Mouse (Mus musculus): Measurements from ENCODE around the gene Vmn1r90. TPM values are rescaled to one million over a fixed set of nuclear protein-coding genes. Genes with fewer than 3 reads are reported as not detected.
"Not testable (repeated sequence)": the region's sequence is repeated elsewhere in the genome, so short reads cannot be mapped to it uniquely, and the experiment has no call there.

The Vmn1r90 gene
- polyA plus RNA-seq (2015; fragmentation: Nextera tagmentation; extraction: Ambion mirVana), result 0.02 TPM in 1 of 2 replicates, not detected in the other

DNA sequence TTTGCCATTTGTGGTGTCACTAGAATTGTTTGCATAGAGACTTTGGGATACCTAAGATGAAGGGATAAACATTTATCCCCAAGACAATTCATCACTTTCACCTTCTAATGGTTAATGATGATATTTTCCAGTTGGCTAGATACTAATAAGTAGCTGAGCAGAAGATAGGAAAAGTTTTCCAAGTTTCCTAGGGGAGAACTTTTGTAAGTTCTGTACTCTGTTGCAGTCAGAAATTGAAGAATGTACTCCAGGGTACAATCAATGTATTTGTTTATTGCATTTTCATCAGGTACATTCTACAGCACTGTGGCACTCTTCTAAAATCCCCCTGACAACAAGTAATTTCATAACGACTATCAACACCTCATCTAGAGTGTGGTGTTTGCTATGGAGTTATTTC is at the start of gene Vmn1r90:
Vmn1r90 (minus strand) TSS at position 101 of the 400 bp plus-strand sequence.
- Histone ChIP-seq H3K9me3 (ENCODE audit: low read length) (no peaks in the 10 kb centered on the region), H3K36me3 (replicated peaks; ENCODE audit: insufficient read depth, low read length) (no peaks in the 10 kb centered on the region), H3K9ac (replicated peaks) (no peak within 1 kb of the TSS), H3K27me3 (ENCODE audit: insufficient read depth, low read length) (no peaks in the 10 kb centered on the region), H3K4me2 (ENCODE audit: low read depth, low read length) (no peak within 1 kb of the TSS), H3K27ac (ENCODE audit: low read depth) (no peak within 1 kb of the TSS), H3K4me3 (ENCODE audit: low read depth, low read length) (no peak within 1 kb of the TSS), H3K4me1 (ENCODE audit: insufficient read depth) (no peaks in the 10 kb centered on the region)
- TF ChIP-seq CTCF (IDR thresholded peaks at IDR 0.05; ENCODE audit: low read depth) (no peak), EP300 (IDR thresholded peaks at IDR 0.05; ENCODE audit: low read depth) (no peak)
- DNase-seq (no peak), ATAC-seq (no peak)
- 26% methylated on average over 1 of the region's 1 CpGs for WGBS (ENCODE audit: insufficient replicate concordance)

DNA sequence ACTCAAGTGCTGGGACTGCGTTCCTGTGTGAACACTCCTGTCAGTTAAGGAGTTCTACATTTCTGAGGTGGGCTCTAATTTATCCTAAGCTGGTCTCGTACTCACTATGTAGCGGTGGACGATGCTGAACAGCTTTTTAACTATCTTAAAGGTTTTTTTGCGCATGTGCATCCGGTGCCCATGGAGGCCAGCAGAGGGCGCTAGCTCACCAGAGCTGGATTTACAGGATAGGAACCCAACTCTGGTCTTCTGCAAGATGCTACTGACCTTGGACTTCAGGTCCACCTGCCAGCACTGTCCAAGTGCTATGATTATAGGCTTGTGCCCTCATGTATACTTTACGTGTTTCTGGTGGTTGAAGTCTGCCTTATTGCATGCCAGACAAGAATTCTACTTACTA is 29.7 kb upstream of the Vmn1r90 start:
- not testable (repeated sequence) for H3K9me3 ChIP-seq (ENCODE audit: low read length); H3K9ac ChIP-seq (replicated peaks); H3K4me1 ChIP-seq (ENCODE audit: insufficient read depth); H3K4me2 ChIP-seq (ENCODE audit: low read depth, low read length); DNase-seq; H3K27ac ChIP-seq (ENCODE audit: low read depth); H3K27me3 ChIP-seq (ENCODE audit: insufficient read depth, low read length); H3K36me3 ChIP-seq (replicated peaks; ENCODE audit: insufficient read depth, low read length); H3K4me3 ChIP-seq (ENCODE audit: low read depth, low read length)
- WGBS (ENCODE audit: insufficient replicate concordance), result 54% methylated on average over 8 of the region's 8 CpGs
- peak; percentile 40 for ATAC-seq
- peak; percentile 58 for TF ChIP-seq CTCF (IDR thresholded peaks at IDR 0.05; ENCODE audit: low read depth)

- WGBS (ENCODE audit: insufficient replicate concordance), result 78% methylated on average over 1 of the region's 1 CpGs
- Histone ChIP-seq H3K4me1 (ENCODE audit: insufficient read depth) (no peaks in the 10 kb centered on the region), H3K4me3 (ENCODE audit: low read depth, low read length) (no peak overlapping the region), H3K27me3 (ENCODE audit: insufficient read depth, low read length) (no peaks in the 10 kb centered on the region), H3K36me3 (replicated peaks; ENCODE audit: insufficient read depth, low read length) (no peaks in the 10 kb centered on the region), H3K27ac (ENCODE audit: low read depth) (no peak overlapping the region), H3K9ac (replicated peaks) (no peak overlapping the region), H3K4me2 (ENCODE audit: low read depth, low read length) (no peak overlapping the region), H3K9me3 (ENCODE audit: low read length) (no peaks in the 10 kb centered on the region)
- TF ChIP-seq CTCF (IDR thresholded peaks at IDR 0.05; ENCODE audit: low read depth) (no peak), EP300 (IDR thresholded peaks at IDR 0.05; ENCODE audit: low read depth) (no peak)
- no peak for ATAC-seq
- DNase-seq, result no peak
Measured at GRCm38 (mm10) chr7:14552284-14552683, 11.0 kb downstream of the Vmn1r90 start.

- no peak overlapping the region for H3K9ac ChIP-seq (replicated peaks)
- no peaks in the 10 kb centered on the region for H3K36me3 ChIP-seq (replicated peaks; ENCODE audit: insufficient read depth, low read length)
- H3K9me3 ChIP-seq (ENCODE audit: low read length), result no peaks in the 10 kb centered on the region
- DNase-seq (peak; percentile 34), ATAC-seq (peak; percentile 99)
- no peaks in the 10 kb centered on the region for H3K27me3 ChIP-seq (ENCODE audit: insufficient read depth, low read length)
- 36% methylated on average over 1 of the region's 1 CpGs for whole genome bisulfite sequencing (ENCODE audit: insufficient replicate concordance)
- no peak overlapping the region for H3K4me2 ChIP-seq (ENCODE audit: low read depth, low read length)
- H3K4me1 ChIP-seq (ENCODE audit: insufficient read depth), result no peaks in the 10 kb centered on the region
- H3K4me3 ChIP-seq (ENCODE audit: low read depth, low read length), result no peak overlapping the region
- H3K27ac ChIP-seq (ENCODE audit: low read depth), result peak overlapping the region; percentile 84
- peak; percentile 88 for TF ChIP-seq EP300 (IDR thresholded peaks at IDR 0.05; ENCODE audit: low read depth)
- TF ChIP-seq CTCF (IDR thresholded peaks at IDR 0.05; ENCODE audit: low read depth), result no peak
Measured at GRCm38 (mm10) chr7:14525280-14525679, 38.0 kb downstream of the Vmn1r90 start.

- TF ChIP-seq CTCF (IDR thresholded peaks at IDR 0.05; ENCODE audit: low read depth) (0 out of 2 replicates have a peak, but pooled peaks have one; percentile 20), EP300 (IDR thresholded peaks at IDR 0.05; ENCODE audit: low read depth) (peak; percentile 69)
- peak; percentile 8; the same call in 1 of the 2 replicates for ATAC-seq
Measured at GRCm38 (mm10) chr7:14522636-14523035, 40.7 kb downstream of the Vmn1r90 start.

GRCm38 (mm10) chr7:14518301-14518700 is 45.0 kb downstream of the Vmn1r90 start:
- no peaks in the 10 kb centered on the region for H3K36me3 ChIP-seq (replicated peaks; ENCODE audit: insufficient read depth, low read length)
- TF ChIP-seq EP300 (IDR thresholded peaks at IDR 0.05; ENCODE audit: low read depth) (no peak), CTCF (IDR thresholded peaks at IDR 0.05; ENCODE audit: low read depth) (no peak)
- H3K27ac ChIP-seq (ENCODE audit: low read depth), result no peak overlapping the region
- ATAC-seq, result no peak
- no peak overlapping the region for H3K9ac ChIP-seq (replicated peaks)
- H3K4me1 ChIP-seq (ENCODE audit: insufficient read depth), result no peaks in the 10 kb centered on the region
- no peaks in the 10 kb centered on the region for H3K27me3 ChIP-seq (ENCODE audit: insufficient read depth, low read length)
- no peak for DNase-seq
- H3K4me3 ChIP-seq (ENCODE audit: low read depth, low read length), result no peak overlapping the region
- 65% methylated on average over 3 of the region's 3 CpGs for WGBS (ENCODE audit: insufficient replicate concordance)
- H3K9me3 ChIP-seq (ENCODE audit: low read length), result no peaks in the 10 kb centered on the region
- no peak overlapping the region for H3K4me2 ChIP-seq (ENCODE audit: low read depth, low read length)

More at GRCm38 (mm10) chr7:14522636-14523035, 40.7 kb downstream of the Vmn1r90 start:
- no peak for DNase-seq
- Histone ChIP-seq H3K9ac (replicated peaks) (no peak overlapping the region), H3K9me3 (ENCODE audit: low read length) (no peaks in the 10 kb centered on the region), H3K4me1 (ENCODE audit: insufficient read depth) (no peaks in the 10 kb centered on the region), H3K27ac (ENCODE audit: low read depth) (peak overlapping the region; percentile 55; the same call in 1 of the 2 replicates), H3K36me3 (replicated peaks; ENCODE audit: insufficient read depth, low read length) (no peaks in the 10 kb centered on the region), H3K27me3 (ENCODE audit: insufficient read depth, low read length) (no peaks in the 10 kb centered on the region), H3K4me2 (ENCODE audit: low read depth, low read length) (no peak overlapping the region), H3K4me3 (ENCODE audit: low read depth, low read length) (no peak overlapping the region)
- WGBS (ENCODE audit: insufficient replicate concordance), result 71% methylated on average over 1 of the region's 1 CpGs

Other genes with a start within 250 kb of the Vmn1r90 start
- gene Obox8, start 229.9 kb downstream of the Vmn1r90 start, polyA plus RNA-seq (2015; fragmentation: Nextera tagmentation; extraction: Ambion mirVana), result 0.31 and 0.51 TPM in 2 replicates
- gene Sult2a8, start 116.7 kb downstream of the Vmn1r90 start, polyA plus RNA-seq (2015; fragmentation: Nextera tagmentation; extraction: Ambion mirVana), result 19.8 and 22.7 TPM in 2 replicates
- not detected in 2 replicates for gene Sult2a7, start 69.3 kb downstream of the Vmn1r90 start, polyA plus RNA-seq (2015; fragmentation: Nextera tagmentation; extraction: Ambion mirVana)
- gene Obox7, start 96.0 kb upstream of the Vmn1r90 start, polyA plus RNA-seq (2015; fragmentation: Nextera tagmentation; extraction: Ambion mirVana), result not detected in 2 replicates